Mouse (Mus musculus) layer of hippocampus, adult 8-10 months (tissue): Measurements from ENCODE around the gene Tmem156. TPM values are rescaled to one million over a fixed set of nuclear protein-coding genes. Genes with fewer than 3 reads are reported as not detected.

ENCODE experiments used
- total RNA-seq, 4 experiments: library from RNA; stranded (reverse); gene quantifications; 2 replicates each; pipeline ENCODE4 v1.2.4; 2022

Gene Tmem156
- total RNA-seq, 4 experiments from 2014 or later = 0.62 to 1.5 (median 0.85) TPM

Other genes starting within 250 kb of the Tmem156 start
- gene Tlr1, start 158.6 kb downstream of the Tmem156 start, total RNA-seq = 1 to 10 TPM in 2 of 4 experiments, under 1 TPM in 1, not detected in 1; 0.12 to 2.0 (median 1.8) TPM
- 1 to 10 TPM; 1.4 to 2.8 (median 2.1) TPM for gene Tlr6, start 132.0 kb downstream of the Tmem156 start, total RNA-seq
- 10 to 100 TPM in 1 of 4 experiments, 1 to 10 TPM in 3; 4.5 to 10.9 (median 6.7) TPM for gene Fam114a1, start 122.1 kb downstream of the Tmem156 start, total RNA-seq
- 10 to 100 TPM; 50.1 to 53.7 (median 52.7) TPM for gene Klhl5, start 15.4 kb upstream of the Tmem156 start, total RNA-seq
- gene Wdr19, start 107.6 kb upstream of the Tmem156 start, total RNA-seq = 10 to 100 TPM; 23.2 to 25.4 (median 24.1) TPM
- 10 to 100 TPM; 24.6 to 36.2 (median 29.8) TPM for gene Rfc1, start 243.5 kb upstream of the Tmem156 start, total RNA-seq